Mouse (Mus musculus): ENCODE results near the gene Nomo1.

Nomo1 gene

GRCm38 (mm10) chr7:46033109-46033869 lies at the start of gene Nomo1:
TSS of gene Nomo1 (plus strand) at chr7:46033698.
- DNase-seq, result peak; percentile 96

DNA sequence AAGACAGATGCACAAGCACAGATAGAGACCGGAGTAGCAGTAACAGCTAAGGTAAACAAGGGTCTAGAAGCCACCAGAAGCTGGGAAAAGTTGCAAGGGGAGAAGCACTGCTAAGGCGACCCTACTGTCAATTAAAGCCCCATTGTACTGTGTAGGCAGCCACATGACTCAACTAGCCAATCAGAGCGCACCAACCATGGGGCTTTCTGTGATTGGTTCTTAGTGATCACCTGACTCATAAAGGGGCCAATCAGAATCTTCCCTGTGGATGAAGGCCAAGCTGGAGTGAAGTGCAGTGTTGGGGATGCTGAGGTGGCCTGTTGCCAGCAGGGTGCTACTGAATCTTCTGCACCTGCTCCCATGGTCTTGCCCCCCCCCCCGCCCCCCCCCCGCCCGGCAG lies 46.6 kb upstream of the Nomo1 start:
- no peak for DNase-seq

DNA sequence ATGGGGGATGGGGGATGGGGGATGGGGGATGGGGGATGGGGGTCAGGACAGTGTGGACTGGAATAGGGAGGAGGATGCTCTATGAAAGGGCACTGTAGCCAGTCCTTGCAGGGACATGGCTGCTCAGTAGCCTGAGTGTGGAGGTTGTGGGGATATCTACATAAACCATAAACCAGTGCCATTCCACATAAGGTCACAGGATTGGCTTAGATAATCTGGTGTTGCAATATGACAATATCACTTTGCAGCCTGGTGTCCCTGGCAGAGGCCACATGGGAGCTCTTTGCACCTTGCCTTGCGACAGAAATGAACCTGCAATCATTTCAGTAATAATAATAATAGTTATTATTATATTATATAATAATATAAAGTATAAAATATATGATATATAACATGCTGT lies 45.2 kb upstream of the Nomo1 start:
- no peak for DNase-seq

DNA sequence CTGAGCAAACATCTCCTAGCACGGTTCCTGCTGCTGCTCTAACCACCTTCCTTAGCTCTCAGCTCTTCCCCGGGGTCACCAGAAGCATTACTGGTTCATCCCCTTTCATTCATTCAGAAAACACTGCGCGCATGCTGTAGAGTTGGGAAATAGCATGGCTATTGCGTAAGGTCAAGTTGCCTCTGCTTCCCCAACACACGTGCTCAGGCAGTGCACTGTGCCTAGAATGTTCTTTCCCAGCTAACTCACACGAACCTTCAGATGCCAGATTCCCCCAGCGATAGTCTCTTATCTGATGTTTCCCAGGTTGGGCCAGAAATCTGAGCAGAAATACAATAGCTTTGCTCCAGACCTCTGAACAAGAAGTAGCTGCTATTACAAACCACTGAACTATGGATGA lies 41.0 kb upstream of the Nomo1 start:
- DNase-seq, result no peak

- DNase-seq, result no peak
These were observed 32.9 kb upstream of the Nomo1 start for GRCm38 (mm10) chr7:46000577-46000976.

- DNase-seq, result no peak
These were observed 30.8 kb upstream of the Nomo1 start for GRCm38 (mm10) chr7:46002748-46003147.

- peak; percentile 35 for DNase-seq
These were observed 23.9 kb upstream of the Nomo1 start for GRCm38 (mm10) chr7:46009578-46009977.

DNA sequence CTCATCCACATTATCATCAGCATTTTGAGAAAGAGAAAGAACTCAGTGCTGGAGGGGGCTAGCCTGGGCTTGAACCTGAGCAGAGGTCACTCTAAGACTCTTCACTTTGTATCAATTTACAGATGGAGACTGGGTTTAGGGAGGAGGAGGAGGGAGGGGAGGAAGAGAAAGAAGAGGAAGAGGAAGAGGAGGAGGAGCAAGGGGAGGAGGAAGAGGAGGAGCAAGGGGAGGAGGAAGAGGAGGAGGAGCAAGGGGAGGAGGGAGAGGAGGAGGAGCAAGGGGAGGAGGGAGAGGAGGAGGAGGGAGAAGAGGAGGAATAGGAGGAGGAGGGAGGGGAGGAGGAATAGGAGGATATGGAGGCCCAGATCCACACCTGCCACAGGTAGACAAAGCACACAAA lies 21.4 kb upstream of the Nomo1 start:
- DNase-seq, result no peak

- no peak for DNase-seq
These were observed 20.1 kb upstream of the Nomo1 start for GRCm38 (mm10) chr7:46013266-46014010.

DNA sequence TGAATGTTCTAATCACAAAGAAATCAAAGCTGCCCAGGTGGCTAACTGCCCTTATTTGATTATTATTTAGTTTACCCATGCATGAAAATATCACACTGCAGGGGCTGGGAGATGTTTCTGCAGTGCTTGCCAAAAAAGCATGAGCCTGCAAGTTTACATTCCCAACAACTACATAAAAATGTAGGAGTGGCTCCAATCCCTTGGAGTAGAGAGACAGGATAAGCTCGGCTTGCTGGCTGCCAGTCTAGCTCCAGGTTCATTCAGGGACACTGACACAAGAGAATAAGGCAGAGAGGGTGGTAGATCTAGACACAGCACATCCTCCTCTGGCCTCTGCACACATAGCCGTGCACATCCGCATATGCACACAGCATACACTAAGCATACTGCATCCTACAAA lies 13.9 kb upstream of the Nomo1 start:
- DNase-seq, result no peak

DNA sequence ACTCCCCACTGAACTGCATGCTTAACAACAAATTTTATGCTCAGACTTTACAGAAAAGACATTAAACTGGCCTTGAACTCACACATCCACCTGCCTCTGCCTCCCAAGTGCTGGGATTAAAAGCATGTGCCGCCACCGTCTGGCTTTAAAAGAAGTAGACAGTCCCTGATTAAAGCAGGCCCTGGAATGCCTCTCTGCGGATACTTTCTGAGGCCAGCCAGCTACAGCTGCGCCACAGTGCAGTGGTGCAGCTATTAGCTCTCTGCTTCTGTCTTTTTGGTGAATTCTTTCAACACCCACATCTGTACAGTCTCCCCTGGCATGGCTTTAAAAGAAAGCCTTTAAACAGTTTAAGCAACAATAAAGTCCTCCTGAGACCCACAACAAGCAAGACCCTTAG lies 11.5 kb upstream of the Nomo1 start:
- DNase-seq, result no peak

DNA sequence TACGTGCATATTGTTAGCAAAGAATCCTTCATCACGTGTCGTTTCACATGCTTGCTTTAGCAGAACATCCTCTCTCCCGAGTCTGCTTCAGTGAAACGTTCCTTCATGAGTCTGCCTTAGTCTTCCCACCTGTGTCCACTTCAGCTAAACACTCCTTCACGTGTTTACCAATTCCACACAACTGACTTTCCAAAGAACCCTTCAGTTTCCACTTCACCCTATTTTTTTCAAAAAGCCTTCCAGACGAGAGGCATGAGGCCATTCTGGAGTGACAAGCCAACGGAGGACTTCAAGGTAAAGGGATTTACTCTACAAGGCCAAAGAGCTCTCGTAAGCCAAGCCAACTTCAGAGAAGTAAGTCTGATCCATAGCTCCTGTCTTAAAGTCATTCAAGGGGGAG lies 8.1 kb upstream of the Nomo1 start:
- no peak for DNase-seq

GRCm38 (mm10) chr7:46028681-46029080 lies 4.8 kb upstream of the Nomo1 start:
- no peak for DNase-seq

- DNase-seq, result no peak
These were observed 4.0 kb upstream of the Nomo1 start for GRCm38 (mm10) chr7:46029299-46030144.

DNA sequence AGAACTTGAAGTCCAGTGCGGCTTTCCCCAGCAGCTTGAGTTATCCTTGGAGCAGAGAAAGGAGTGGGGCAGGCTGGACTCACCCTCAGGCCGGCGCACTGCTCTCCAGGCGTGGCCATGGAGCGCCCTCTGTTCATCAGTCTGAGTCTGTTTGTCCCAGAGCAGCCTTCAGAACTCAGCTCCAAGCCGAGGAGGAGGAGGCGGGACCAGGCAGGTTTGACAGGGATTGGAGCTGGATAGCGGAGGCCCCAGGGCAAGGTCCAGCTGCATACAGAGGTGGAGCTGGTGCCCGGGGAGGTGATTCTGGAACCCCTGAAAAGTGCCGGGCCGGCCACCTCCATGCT lies 3.4 kb upstream of the Nomo1 start, which contains the start of gene Abcc6:
Gene Abcc6 (minus strand): TSS at position 158 of the 344 bp plus-strand sequence.
- DNase-seq, result no peak

GRCm38 (mm10) chr7:46031075-46031474 lies 2.4 kb upstream of the Nomo1 start:
- DNase-seq, result no peak

DNA sequence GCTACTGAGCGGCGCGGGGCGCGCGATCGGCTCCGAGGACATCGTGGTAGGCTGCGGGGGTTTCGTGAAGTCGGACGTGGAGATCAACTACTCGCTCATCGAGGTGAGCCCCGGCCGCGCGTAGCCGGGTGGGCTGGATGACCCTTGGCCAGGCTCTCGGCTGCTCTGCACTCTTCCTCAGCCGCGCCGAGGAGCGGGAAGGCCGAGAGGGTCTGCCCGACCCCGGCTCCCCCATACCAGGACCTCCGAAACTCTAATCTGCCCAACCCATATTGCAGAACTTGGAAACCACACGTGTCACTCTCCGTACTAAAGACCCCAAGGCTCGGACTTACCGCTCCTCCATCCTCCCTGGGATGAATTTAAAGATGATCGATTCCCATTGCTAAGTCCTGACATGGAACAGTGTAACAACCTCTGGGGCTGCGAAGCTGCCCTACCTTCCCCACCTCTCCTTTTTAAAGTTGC lies 406 bp downstream of the Nomo1 start:
- DNase-seq, result no peak

DNA sequence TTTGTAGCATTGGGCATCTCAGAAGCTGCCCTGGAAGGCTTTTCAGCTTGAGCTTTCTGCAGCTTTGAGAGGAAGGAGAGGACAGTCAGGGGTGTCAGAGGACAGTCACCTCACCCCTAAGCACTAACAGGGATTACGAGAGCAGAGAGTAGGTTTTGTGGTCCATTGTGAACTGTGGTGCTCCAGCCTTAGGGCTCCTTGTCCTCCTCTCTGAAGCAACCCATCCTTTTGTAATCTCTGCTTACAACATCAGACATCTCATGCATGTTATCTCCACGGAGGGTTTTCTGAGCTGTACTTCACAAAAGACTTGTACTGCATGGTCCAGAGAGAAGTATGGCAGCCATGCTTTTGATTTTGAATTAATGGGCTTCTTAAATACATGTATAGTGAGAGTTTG lies 1.5 kb downstream of the Nomo1 start:
- DNase-seq, result no peak

DNA sequence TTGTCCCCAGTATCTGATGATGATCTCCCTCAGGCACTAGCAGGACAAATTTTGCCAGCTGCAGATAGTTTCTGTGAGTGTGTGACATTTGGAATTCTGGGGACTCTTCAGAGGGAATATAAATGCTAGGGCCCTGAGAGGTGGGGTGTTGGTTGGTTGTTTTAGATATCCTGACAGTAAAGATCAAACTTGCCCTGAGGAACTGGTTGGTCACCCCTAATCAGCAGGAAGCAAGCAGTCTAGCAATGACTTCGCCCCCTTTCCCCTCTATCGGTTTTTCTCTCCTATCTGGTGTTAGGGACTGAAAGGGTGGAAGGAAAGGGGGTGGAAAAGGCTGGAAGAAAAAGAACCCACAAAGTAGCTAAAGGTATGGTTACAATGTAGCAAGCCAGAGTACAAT lies 2.0 kb downstream of the Nomo1 start:
- DNase-seq, result no peak

DNA sequence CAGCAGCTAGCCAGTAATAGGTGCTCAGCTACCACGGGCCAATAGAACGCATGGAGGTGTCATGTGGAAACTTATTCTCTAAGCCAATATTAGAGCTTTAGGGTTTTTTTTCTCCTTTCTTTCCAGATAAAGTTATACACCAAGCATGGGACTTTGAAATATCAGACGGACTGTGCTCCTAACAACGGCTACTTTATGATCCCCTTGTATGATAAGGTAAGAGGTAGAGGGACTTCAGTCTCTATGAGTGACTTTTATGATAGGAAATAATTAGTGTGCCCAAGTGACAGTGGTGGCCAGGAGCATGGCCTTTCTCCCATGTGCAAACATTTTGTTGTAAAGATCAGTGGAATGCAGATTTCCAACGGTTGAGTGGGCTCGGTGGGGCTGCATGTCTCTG lies 3.9 kb downstream of the Nomo1 start:
- no peak for DNase-seq

DNA sequence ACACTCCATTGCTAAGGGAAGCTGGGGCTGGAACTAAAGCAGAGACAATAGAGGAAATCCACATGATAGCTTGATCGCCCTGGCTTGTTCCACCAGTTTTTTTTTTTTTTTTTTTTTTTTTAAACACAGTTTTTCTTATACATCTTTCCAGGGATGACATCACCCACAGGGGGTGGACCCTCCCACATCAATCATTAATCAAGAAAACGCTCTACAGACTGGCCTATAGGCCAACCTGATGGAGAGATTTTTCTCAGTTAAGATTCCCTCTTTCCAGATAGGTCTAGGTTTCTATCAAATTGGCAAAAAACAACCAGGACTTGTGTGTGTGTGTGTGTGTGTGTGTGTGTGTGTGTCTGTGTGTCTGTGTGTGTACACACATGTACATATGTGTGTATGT lies 6.4 kb downstream of the Nomo1 start:
- DNase-seq, result no peak

DNA sequence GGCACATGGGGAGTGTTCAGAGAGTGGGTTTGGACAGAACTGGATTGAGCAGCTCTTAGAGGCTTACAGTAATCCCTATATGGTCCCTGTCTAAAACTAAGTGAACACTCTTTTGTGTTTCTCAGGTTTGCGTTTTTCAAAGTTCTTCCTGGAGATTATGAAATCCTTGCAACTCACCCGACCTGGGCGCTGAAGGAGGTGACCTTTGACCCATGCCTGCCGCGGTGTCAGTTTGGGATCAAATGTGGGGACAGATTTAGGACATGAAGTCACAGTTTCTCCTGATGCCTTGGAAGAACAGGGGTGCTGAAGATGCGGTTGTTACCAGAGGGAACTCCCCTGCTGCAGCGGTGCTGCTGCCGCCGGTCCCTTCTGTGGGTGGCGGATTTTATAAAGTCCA lies 10.6 kb downstream of the Nomo1 start:
- no peak for DNase-seq

DNA sequence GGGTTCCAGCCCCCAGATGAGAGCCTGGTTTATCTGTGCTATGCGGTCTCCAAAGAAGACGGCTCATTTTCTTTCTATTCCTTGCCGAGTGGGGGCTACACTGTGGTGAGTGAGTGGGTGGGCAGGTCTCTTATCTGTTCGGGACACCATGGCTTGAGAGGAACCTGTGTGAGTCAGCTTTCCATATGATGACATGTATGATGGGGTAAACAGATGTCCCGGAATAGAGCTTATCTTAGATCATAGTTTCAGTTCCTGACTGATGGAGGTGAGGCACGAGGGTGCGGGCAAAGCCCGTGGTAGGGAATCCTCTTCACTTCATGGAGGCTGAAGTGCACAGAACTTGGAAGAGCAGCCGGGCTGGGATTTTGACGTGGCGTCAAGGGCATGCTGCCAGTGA lies 12.4 kb downstream of the Nomo1 start:
- DNase-seq, result no peak

Measured in cerebellum, adult 11-12 months (tissue).